Mouse (Mus musculus) forebrain, postnatal 0 days (tissue): ENCODE measurements around the gene Stk10. TPM values are rescaled to one million over a fixed set of nuclear protein-coding genes. Genes with fewer than 3 reads are reported as not detected.

Source experiments
- ATAC-seq: fragments of 200-750 bp; cut with Nextera tagmentation; 2 replicates; pipeline ENCODE4 v1.8.0; 2017; ENCODE audit warnings: mild to moderate bottlenecking, moderate library complexity
- DNase-seq: peaks from one replicate; pipeline ENCODE4 v3.0.0-alpha.2; 2015
- H3K27ac ChIP-seq: fragments of 300-500 bp; sonication (generic); 2 replicates; pipeline ENCODE4 v1.5.1; 2014; ENCODE audit warnings: low read depth, mild to moderate bottlenecking, antibody characterized with exemption, low read length, moderate library complexity, mixed read lengths
- H3K27me3 ChIP-seq: fragments of 300-500 bp; sonication (generic); 2 replicates; pipeline ENCODE4 v1.6.1; 2014; ENCODE audit warnings: mild to moderate bottlenecking, low read length, mixed read lengths; ENCODE audit not compliant: insufficient read depth
- H3K36me3 ChIP-seq: fragments of 300-500 bp; sonication (generic); 2 replicates; pipeline ENCODE4 v1.6.1; 2014; ENCODE audit warnings: mild to moderate bottlenecking, moderate library complexity; ENCODE audit not compliant: insufficient read depth
- H3K4me1 ChIP-seq: fragments of 300-500 bp; sonication (generic); 2 replicates; pipeline ENCODE4 v1.6.1; 2014; ENCODE audit warnings: antibody characterized with exemption; ENCODE audit not compliant: insufficient read depth
- H3K4me2 ChIP-seq: fragments of 300-500 bp; sonication (generic); 2 replicates; pipeline ENCODE4 v1.6.1; 2014; ENCODE audit warnings: low read depth, mild to moderate bottlenecking, moderate library complexity
- H3K4me3 ChIP-seq: fragments of 300-500 bp; sonication (generic); 2 replicates; pipeline ENCODE4 v1.5.1; 2014; ENCODE audit warnings: low read depth, low read length, mixed read lengths
- H3K9ac ChIP-seq: fragments of 300-500 bp; sonication (generic); 2 replicates; pipeline ENCODE4 v1.6.1; 2014; ENCODE audit warnings: mild to moderate bottlenecking
- H3K9me3 ChIP-seq: fragments of 300-500 bp; sonication (generic); 2 replicates; pipeline ENCODE4 v1.6.1; 2016; ENCODE audit warnings: low read length
- CTCF ChIP-seq: sonication (generic); IDR thresholded peaks from 2 replicates; pipeline ENCODE4 v1.5.1; 2016; ENCODE audit warnings: antibody characterized with exemption, control low read depth, low read depth
- WGBS: fragments of 180-500 bp; shearing (Covaris S2); extraction: QIAGEN DNeasy Blood & Tissue Kit; methylation state at CpG from one replicate; pipeline ENCODE4 v1.1.7; 2014; 5-methylcytosine and 5-hydroxymethylcytosine counted together
- polyA plus RNA-seq: library from polyadenylated mRNA; unstranded; fragments of >200 nt; fragmentation: Nextera tagmentation; extraction: Ambion mirVana; gene quantifications from 2 replicates; pipeline ENCODE4 v1.2.1, GENCODE M21; 2015
- total RNA-seq: library from RNA; depleted of rRNA; stranded (reverse); fragments of >200 nt; gene quantifications from 2 replicates; pipeline ENCODE4 v1.2.3, GENCODE M21; 2014

The Stk10 gene
- total and polyA plus RNA-seq, 2 experiments from 2014 or later = 0.90 to 2.3 TPM

DNA sequence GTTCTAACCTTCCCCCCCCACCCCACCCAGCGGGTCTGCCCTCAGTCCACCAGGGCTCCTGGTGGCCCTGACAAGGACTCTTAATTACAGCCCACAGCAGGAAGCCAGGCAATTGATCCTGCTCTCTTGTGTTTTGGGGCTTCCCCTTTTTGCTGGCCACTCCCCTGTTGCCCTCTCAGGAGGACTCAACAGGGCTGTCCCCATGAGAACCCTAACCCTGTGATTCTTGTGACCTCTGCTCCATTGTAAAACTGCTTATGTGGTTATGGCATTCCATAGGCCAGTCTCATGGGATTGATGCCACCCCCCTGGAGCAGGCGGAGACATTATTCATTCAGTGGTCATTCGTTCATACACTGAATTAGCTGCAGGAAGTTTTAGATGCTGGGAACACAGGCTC is 30.6 kb downstream of the Stk10 start:
- ATAC-seq (no peak), DNase-seq (no peak)
- Histone ChIP-seq H3K9me3 (no peaks in the 10 kb centered on the region), H3K4me1 (no peaks in the 10 kb centered on the region), H3K36me3 (no peaks in the 10 kb centered on the region), H3K27ac (no peak overlapping the region), H3K4me2 (no peak overlapping the region), H3K27me3 (no peaks in the 10 kb centered on the region), H3K4me3 (no peak overlapping the region), H3K9ac (no peak overlapping the region)
- no peak for TF ChIP-seq CTCF
- 40% methylated on average over 3 of the region's 3 CpGs for WGBS

GRCm38 (mm10) chr11:32564629-32565028 is 31.5 kb downstream of the Stk10 start:
- H3K27me3 ChIP-seq = no peaks in the 10 kb centered on the region
- no peak overlapping the region for H3K9ac ChIP-seq
- ATAC-seq (no peak), DNase-seq (no peak)
- no peak for TF ChIP-seq CTCF
- no peaks in the 10 kb centered on the region for H3K4me1 ChIP-seq
- H3K4me2 ChIP-seq = no peak overlapping the region
- 70% methylated on average over 4 of the region's 4 CpGs for WGBS
- no peaks in the 10 kb centered on the region for H3K36me3 ChIP-seq
- no peaks in the 10 kb centered on the region for H3K9me3 ChIP-seq
- no peak overlapping the region for H3K27ac ChIP-seq
- H3K4me3 ChIP-seq = no peak overlapping the region

GRCm38 (mm10) chr11:32565088-32565487 is 32.0 kb downstream of the Stk10 start:
- no peak overlapping the region for H3K4me2 ChIP-seq
- H3K27ac ChIP-seq = no peak overlapping the region
- no peak overlapping the region for H3K4me3 ChIP-seq
- no peak overlapping the region for H3K9ac ChIP-seq
- H3K4me1 ChIP-seq = no peaks in the 10 kb centered on the region
- no peak for ATAC-seq
- no peak for TF ChIP-seq CTCF
- WGBS = 55% methylated on average over 8 of the region's 8 CpGs
- H3K9me3 ChIP-seq = 0 out of 2 replicates have a peak, but pooled peaks cover 4% of the 10 kb centered on the region
- no peak for DNase-seq
- no peaks in the 10 kb centered on the region for H3K36me3 ChIP-seq
- H3K27me3 ChIP-seq = no peaks in the 10 kb centered on the region

GRCm38 (mm10) chr11:32566184-32566583 is 33.1 kb downstream of the Stk10 start:
- Histone ChIP-seq H3K27me3 (no peaks in the 10 kb centered on the region), H3K9ac (no peak overlapping the region), H3K4me2 (no peak overlapping the region), H3K4me3 (no peak overlapping the region), H3K9me3 (0 out of 2 replicates have a peak, but pooled peaks cover 6% of the 10 kb centered on the region), H3K36me3 (no peaks in the 10 kb centered on the region), H3K4me1 (no peaks in the 10 kb centered on the region), H3K27ac (no peak overlapping the region)
- TF ChIP-seq CTCF = no peak
- WGBS = 94% methylated on average over 6 of the region's 6 CpGs
- DNase-seq (no peak), ATAC-seq (no peak)

- Histone ChIP-seq H3K9ac (no peak overlapping the region), H3K9me3 (0 out of 2 replicates have a peak, but pooled peaks cover 6% of the 10 kb centered on the region), H3K27ac (no peak overlapping the region), H3K4me2 (no peak overlapping the region), H3K27me3 (no peaks in the 10 kb centered on the region), H3K4me3 (no peak overlapping the region), H3K36me3 (no peaks in the 10 kb centered on the region), H3K4me1 (no peaks in the 10 kb centered on the region)
- TF ChIP-seq CTCF = no peak
- WGBS = 83% methylated on average over 10 of the region's 10 CpGs
- DNase-seq (no peak), ATAC-seq (no peak)
Measured at GRCm38 (mm10) chr11:32567000-32567855, 34.1 kb downstream of the Stk10 start.

GRCm38 (mm10) chr11:32568060-32568459 is 35.0 kb downstream of the Stk10 start:
- TF ChIP-seq CTCF = no peak
- ATAC-seq (no peak), DNase-seq (no peak)
- Histone ChIP-seq H3K27me3 (no peaks in the 10 kb centered on the region), H3K9ac (no peak overlapping the region), H3K4me1 (no peaks in the 10 kb centered on the region), H3K4me2 (no peak overlapping the region), H3K27ac (no peak overlapping the region), H3K36me3 (no peaks in the 10 kb centered on the region), H3K4me3 (no peak overlapping the region), H3K9me3 (0 out of 2 replicates have a peak, but pooled peaks cover 6% of the 10 kb centered on the region)
- 90% methylated on average over 7 of the region's 7 CpGs for WGBS

DNA sequence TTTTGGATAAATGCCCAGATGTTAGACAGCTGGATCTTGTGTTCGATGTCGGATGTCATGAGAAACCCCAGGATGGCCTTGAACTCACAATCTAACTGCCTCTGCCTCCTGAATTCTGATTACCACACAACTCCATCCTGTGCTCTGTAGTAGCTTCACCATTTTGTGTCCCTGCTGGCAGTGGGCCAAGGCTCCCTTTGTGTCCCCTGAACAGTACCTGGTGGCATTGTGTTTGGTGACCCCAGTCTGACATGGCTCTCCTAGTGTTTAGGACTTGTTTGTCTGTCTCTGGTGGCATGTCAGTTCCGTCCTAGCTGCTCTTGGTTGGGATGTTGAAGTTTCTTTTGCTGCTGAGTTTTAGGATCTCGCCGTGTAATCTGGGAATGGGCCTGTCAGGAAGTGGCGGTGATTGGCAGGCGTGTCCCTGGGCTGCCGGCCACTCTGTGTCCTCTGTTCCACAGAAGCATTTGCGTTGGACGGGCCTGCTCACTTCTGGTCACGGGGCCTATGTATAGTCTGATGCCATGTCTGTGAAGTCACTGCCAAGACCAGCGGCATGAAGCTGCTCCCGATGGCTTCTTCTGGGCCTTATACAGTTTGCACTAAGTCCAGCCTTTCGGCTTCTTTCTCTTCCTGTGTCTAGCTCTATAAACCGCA is 35.7 kb downstream of the Stk10 start:
- no peak for ATAC-seq

More for the DNA sequence above, 35.7 kb downstream of the Stk10 start:
- no peak for TF ChIP-seq CTCF
- H3K9ac ChIP-seq = no peak overlapping the region
- DNase-seq = no peak
- H3K27me3 ChIP-seq = no peaks in the 10 kb centered on the region
- 0 out of 2 replicates have a peak, but pooled peaks cover 6% of the 10 kb centered on the region for H3K9me3 ChIP-seq
- no peaks in the 10 kb centered on the region for H3K36me3 ChIP-seq
- no peak overlapping the region for H3K27ac ChIP-seq
- H3K4me3 ChIP-seq = no peak overlapping the region
- no peaks in the 10 kb centered on the region for H3K4me1 ChIP-seq
- H3K4me2 ChIP-seq = no peak overlapping the region
- 84% methylated on average over 15 of the region's 15 CpGs for WGBS
